Mouse (Mus musculus): ENCODE data around the gene Poldip3. TPM values are rescaled to one million over a fixed set of nuclear protein-coding genes. Genes with fewer than 3 reads are reported as not detected.

The Poldip3 gene
- polyA plus RNA-seq, 1 experiment from 2014 or later: 153 TPM

DNA sequence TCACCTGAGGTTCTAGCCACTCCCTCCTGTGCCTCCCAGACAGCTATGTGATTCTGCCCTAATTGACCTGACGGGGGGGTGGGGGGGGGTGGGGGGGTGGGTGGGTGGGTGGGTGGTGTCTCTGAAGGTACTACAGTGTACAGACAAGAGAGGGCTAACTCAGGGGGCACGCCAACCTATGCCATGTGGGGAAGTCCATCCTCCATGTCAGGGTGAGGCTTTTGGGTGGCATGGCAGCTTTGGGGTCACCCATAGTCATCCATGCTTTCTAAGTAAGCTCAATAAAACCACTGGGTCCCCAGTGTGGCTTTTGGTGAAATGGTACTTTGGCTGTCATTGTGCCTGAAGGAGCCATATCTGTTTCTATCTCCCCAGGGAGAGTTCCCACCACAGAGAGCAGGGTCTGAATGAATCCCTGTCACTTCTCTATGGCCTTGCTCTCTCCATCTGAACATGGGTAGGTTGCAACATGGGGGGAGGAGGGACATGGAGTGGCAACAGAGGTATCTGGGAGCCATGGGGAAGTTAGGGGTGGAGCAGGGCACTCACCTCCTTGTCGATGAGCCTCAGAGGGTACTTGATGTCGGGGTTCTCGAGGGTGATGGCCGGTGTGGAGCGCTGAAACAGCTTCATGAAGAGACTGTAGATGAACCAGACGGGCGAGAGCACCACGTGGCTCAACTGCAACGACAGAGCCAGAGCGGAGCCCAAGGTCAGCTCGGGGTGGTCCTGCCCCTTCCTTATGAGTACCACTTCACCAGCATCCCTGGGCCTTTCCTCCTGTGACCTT lies 16.5 kb upstream of the Poldip3 start:
- Histone ChIP-seq H3K27me3 (ENCODE audit: insufficient read depth, low read length) (no peaks in the 10 kb centered on the region), H3K4me3 (ENCODE audit: low read length) (no peak overlapping the region), H3K36me3 (ENCODE audit: insufficient read depth, low read length) (0 out of 2 replicates have a peak, but pooled peaks cover 2% of the 10 kb centered on the region), H3K27ac (ENCODE audit: low read length) (no peak overlapping the region), H3K4me1 (ENCODE audit: insufficient read depth, low read length) (peaks cover 51% of the 10 kb centered on the region), H3K9me3 (ENCODE audit: low read length) (no peaks in the 10 kb centered on the region), H3K4me2 (replicated peaks; ENCODE audit: low read depth, low read length) (no peak overlapping the region), H3K9ac (replicated peaks; ENCODE audit: low read length) (no peak overlapping the region)
- WGBS: 91% methylated on average over 13 of the region's 13 CpGs
- no peak for ATAC-seq (ENCODE audit: low FRiP score, low TSS enrichment)

DNA sequence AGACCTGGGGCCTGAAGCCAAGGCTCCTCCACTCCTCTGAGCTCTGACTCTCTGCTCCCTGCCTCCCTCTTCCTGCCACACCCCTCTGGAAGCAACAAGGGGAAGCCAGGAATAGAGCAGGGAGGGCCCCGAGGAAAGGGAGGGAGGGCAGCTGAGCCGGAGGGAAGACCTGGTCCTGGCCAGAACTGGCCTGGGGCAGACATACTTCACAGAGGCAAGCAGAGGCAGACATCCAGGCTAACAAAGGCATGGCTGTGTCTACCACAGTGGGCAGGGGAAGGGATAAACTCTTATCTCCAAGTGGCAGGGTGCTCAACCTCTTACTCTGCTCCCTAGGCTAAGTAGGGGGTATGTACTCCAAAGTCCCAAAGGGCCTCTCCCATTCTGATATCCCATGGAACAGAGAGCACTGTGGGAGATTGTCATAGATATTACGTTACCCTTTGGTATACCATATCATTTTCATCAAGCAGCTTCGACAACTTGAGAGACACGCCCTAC lies 15.8 kb upstream of the Poldip3 start:
- H3K27ac ChIP-seq (ENCODE audit: low read length): peak overlapping the region; percentile 50; the same call in 1 of the 2 replicates
- H3K9ac ChIP-seq (replicated peaks; ENCODE audit: low read length): 0 out of 2 replicates have a peak overlapping the region, but pooled peaks have one; percentile 26
- WGBS: 64% methylated on average over 5 of the region's 5 CpGs
- no peak overlapping the region for H3K4me3 ChIP-seq (ENCODE audit: low read length)
- no peak overlapping the region for H3K4me2 ChIP-seq (replicated peaks; ENCODE audit: low read depth, low read length)
- H3K27me3 ChIP-seq (ENCODE audit: insufficient read depth, low read length): no peaks in the 10 kb centered on the region
- H3K4me1 ChIP-seq (ENCODE audit: insufficient read depth, low read length): peaks cover 44% of the 10 kb centered on the region
- H3K9me3 ChIP-seq (ENCODE audit: low read length): no peaks in the 10 kb centered on the region
- H3K36me3 ChIP-seq (ENCODE audit: insufficient read depth, low read length): peaks cover 9% of the 10 kb centered on the region
- peak; percentile 18 for ATAC-seq (ENCODE audit: low FRiP score, low TSS enrichment)

DNA sequence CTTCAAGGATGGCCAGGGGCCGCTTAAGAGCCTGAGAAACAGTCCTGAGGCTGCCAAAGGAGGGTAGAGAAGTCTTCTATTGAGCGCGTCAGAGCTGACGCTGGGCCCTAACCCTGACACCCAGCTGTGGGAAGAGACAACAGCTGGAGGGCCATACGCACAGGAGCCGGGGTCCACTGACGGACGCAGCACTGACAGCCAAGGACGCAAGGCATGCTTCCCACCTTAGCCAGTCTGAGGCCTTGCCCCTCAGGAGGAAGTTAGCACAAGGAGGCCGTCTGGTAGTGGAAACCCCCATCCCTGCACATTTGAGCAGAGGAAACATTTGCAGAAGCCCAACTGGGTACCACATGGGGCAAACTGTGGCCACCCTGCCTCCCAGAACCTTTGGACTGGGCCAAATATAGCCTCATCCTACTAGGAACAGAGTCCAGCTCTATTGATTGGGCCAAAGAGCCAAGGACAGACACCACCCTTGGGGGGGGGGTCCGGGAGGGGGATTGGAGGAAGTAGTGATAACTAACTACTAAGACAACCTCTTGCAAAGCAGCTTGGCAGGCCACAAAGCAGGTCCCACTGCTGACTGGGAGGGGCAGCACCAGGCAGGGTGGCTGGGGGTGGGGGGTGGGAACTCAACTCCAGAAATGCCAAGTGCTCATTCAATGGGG lies 13.8 kb upstream of the Poldip3 start:
- H3K9me3 ChIP-seq (ENCODE audit: low read length): no peaks in the 10 kb centered on the region
- ATAC-seq (ENCODE audit: low FRiP score, low TSS enrichment): no peak

DNA sequence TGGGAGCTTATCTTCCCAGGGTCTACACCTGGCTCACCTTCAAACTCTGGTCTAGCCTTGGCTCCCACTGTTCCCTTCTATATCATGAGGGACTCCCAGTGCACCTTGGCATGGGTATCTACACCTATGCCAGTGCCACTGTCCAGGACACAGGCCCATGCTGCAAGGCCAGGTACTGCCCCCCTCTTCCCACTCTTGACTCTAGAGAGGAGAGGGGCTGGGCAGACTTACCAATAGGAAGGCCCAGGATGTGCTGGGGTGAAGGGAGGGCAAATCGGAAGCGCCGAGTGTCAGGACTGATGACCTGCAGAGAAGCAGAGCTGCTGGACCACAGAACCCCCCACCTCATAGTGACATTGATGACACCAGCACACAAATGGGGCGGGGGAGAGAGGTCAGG lies 12.8 kb upstream of the Poldip3 start:
- WGBS: 91% methylated on average over 4 of the region's 4 CpGs
- Histone ChIP-seq H3K36me3 (ENCODE audit: insufficient read depth, low read length) (peaks cover 34% of the 10 kb centered on the region), H3K4me1 (ENCODE audit: insufficient read depth, low read length) (peaks cover 17% of the 10 kb centered on the region), H3K27ac (ENCODE audit: low read length) (no peak overlapping the region), H3K9me3 (ENCODE audit: low read length) (no peaks in the 10 kb centered on the region), H3K4me2 (replicated peaks; ENCODE audit: low read depth, low read length) (no peak overlapping the region), H3K27me3 (ENCODE audit: insufficient read depth, low read length) (no peaks in the 10 kb centered on the region), H3K9ac (replicated peaks; ENCODE audit: low read length) (no peak overlapping the region), H3K4me3 (ENCODE audit: low read length) (no peak overlapping the region)
- no peak for ATAC-seq (ENCODE audit: low FRiP score, low TSS enrichment)

More for the DNA sequence above, 13.8 kb upstream of the Poldip3 start:
- Histone ChIP-seq H3K27ac (ENCODE audit: low read length) (no peak overlapping the region), H3K4me2 (replicated peaks; ENCODE audit: low read depth, low read length) (no peak overlapping the region), H3K9ac (replicated peaks; ENCODE audit: low read length) (no peak overlapping the region), H3K27me3 (ENCODE audit: insufficient read depth, low read length) (no peaks in the 10 kb centered on the region), H3K4me1 (ENCODE audit: insufficient read depth, low read length) (peaks cover 26% of the 10 kb centered on the region), H3K4me3 (ENCODE audit: low read length) (no peak overlapping the region), H3K36me3 (ENCODE audit: insufficient read depth, low read length) (peaks cover 25% of the 10 kb centered on the region)
- WGBS: 87% methylated on average over 11 of the region's 11 CpGs

DNA sequence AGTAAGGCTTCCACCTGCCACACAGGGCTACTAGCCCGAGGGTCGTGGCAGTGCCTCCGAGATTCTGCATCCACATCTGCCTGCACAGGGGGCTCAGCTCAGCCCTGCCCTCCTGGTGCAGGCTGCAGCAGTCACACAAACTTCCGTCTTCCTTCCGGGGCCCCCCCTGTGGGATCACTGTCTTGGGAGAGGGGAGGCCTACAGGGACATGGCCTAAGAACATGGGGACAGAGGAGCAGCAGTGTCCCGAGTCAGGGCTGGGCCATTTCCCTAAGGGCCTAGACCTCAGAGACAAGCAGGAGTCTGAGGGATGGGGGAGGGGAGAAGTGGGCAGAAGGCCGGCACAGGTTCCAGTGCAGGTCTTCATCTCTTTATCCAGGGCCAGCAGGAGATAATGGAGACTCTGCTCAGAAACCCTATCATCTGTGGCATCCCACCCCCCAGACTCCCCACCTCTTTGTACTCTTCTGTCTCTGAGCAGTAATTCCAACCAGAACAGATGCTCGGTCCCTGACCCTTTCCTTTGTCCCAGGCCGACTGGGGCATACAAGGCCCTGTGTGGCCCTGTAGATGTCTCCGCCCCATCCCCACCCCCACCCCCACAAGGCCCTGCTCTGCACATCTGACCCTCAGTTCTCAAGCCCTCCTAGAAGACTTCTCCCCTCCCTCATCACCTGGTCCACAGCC lies 12.0 kb upstream of the Poldip3 start:
- Histone ChIP-seq H3K9ac (replicated peaks; ENCODE audit: low read length) (0 out of 2 replicates have a peak overlapping the region, but pooled peaks have one; percentile 8), H3K4me3 (ENCODE audit: low read length) (no peak overlapping the region), H3K9me3 (ENCODE audit: low read length) (no peaks in the 10 kb centered on the region), H3K27me3 (ENCODE audit: insufficient read depth, low read length) (no peaks in the 10 kb centered on the region), H3K4me1 (ENCODE audit: insufficient read depth, low read length) (peaks cover 11% of the 10 kb centered on the region), H3K4me2 (replicated peaks; ENCODE audit: low read depth, low read length) (no peak overlapping the region), H3K36me3 (ENCODE audit: insufficient read depth, low read length) (peaks cover 37% of the 10 kb centered on the region), H3K27ac (ENCODE audit: low read length) (no peak overlapping the region)
- no peak for ATAC-seq (ENCODE audit: low FRiP score, low TSS enrichment)
- 55% methylated on average over 10 of the region's 10 CpGs for WGBS

DNA sequence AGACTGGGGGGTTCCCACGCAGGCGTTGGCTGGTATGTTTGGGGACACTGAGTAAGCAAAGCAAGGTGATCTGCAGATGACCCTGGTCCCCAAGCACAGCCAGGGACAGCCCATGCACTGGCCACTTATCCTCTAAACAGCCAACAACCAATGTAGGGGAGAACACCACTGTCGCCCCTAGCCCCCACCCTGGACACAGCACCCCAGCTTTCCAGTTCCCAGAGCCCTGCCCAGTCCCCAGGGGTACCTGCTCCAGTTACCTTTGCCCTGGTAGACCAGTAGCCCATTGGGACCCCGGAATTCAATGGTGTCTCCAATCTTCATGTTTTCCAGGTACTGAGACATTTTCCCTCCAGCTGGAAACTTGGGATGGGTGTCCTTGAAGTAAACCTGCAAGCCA lies 11.4 kb upstream of the Poldip3 start:
- no peak for ATAC-seq (ENCODE audit: low FRiP score, low TSS enrichment)
- WGBS: 96% methylated on average over 4 of the region's 4 CpGs
- H3K4me2 ChIP-seq (replicated peaks; ENCODE audit: low read depth, low read length): no peak overlapping the region
- peaks cover 11% of the 10 kb centered on the region for H3K4me1 ChIP-seq (ENCODE audit: insufficient read depth, low read length)
- H3K9me3 ChIP-seq (ENCODE audit: low read length): no peaks in the 10 kb centered on the region
- H3K4me3 ChIP-seq (ENCODE audit: low read length): no peak overlapping the region
- peaks cover 37% of the 10 kb centered on the region for H3K36me3 ChIP-seq (ENCODE audit: insufficient read depth, low read length)
- H3K9ac ChIP-seq (replicated peaks; ENCODE audit: low read length): 0 out of 2 replicates have a peak overlapping the region, but pooled peaks have one; percentile 8
- no peaks in the 10 kb centered on the region for H3K27me3 ChIP-seq (ENCODE audit: insufficient read depth, low read length)
- no peak overlapping the region for H3K27ac ChIP-seq (ENCODE audit: low read length)

DNA sequence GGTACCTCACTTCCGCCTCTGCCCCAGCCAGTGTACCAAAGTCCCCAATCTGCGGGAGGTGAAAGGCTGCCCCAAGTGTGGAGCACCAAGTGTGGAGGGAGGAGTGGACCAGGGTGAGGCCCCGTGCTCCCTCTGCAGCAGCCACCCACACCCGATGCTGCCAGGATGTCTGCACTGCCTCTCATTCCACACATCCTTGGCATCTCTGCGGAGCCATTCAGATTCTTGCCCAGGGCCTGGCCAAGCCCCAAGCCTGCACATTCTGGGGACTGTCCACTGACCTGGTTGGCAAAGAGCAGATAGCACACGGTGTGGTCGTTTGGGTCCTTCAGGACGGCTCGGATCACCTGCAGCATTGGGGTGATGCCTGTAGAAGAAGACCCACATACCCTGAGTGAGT lies 10.6 kb upstream of the Poldip3 start:
- Histone ChIP-seq H3K4me2 (replicated peaks; ENCODE audit: low read depth, low read length) (no peak overlapping the region), H3K4me3 (ENCODE audit: low read length) (no peak overlapping the region), H3K27ac (ENCODE audit: low read length) (no peak overlapping the region), H3K27me3 (ENCODE audit: insufficient read depth, low read length) (no peaks in the 10 kb centered on the region), H3K36me3 (ENCODE audit: insufficient read depth, low read length) (peaks cover 37% of the 10 kb centered on the region), H3K9me3 (ENCODE audit: low read length) (no peaks in the 10 kb centered on the region), H3K9ac (replicated peaks; ENCODE audit: low read length) (no peak overlapping the region), H3K4me1 (ENCODE audit: insufficient read depth, low read length) (peaks cover 6% of the 10 kb centered on the region)
- 91% methylated on average over 9 of the region's 9 CpGs for WGBS
- no peak for ATAC-seq (ENCODE audit: low FRiP score, low TSS enrichment)

DNA sequence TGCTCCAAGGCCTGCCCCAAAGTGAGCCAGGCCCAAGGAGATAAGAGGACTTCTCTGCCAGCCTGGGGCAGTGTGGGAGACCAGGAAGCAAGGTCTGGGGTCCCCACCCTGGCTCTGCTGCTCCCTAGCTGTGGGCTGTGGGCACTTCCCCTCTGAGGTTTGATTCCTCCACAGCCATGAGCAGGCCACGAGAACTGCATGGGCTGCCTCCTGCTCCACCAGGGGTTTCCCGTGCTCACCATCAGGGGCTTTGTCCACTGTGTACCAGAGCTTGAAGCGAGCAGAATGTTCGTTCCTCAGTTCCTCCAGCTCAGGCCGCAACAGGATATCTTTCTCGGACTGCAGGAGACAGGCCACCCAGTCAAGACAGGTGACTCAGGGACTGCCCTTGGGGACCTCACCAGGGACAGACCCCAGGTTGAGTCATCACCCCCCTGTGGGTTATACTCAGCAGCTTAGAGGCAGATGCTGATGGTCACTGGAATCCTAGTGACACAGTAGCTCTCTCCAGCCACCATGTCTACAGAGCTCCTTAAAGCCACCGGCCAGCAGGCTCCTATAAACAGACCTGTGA lies 9.5 kb upstream of the Poldip3 start:
- no peak overlapping the region for H3K27ac ChIP-seq (ENCODE audit: low read length)
- no peaks in the 10 kb centered on the region for H3K27me3 ChIP-seq (ENCODE audit: insufficient read depth, low read length)
- peaks cover 43% of the 10 kb centered on the region for H3K36me3 ChIP-seq (ENCODE audit: insufficient read depth, low read length)
- peaks cover 2% of the 10 kb centered on the region; the same call in 1 of the 2 replicates for H3K4me1 ChIP-seq (ENCODE audit: insufficient read depth, low read length)
- 90% methylated on average over 7 of the region's 7 CpGs for WGBS
- no peak overlapping the region for H3K9ac ChIP-seq (replicated peaks; ENCODE audit: low read length)
- H3K4me3 ChIP-seq (ENCODE audit: low read length): no peak overlapping the region
- no peaks in the 10 kb centered on the region for H3K9me3 ChIP-seq (ENCODE audit: low read length)
- no peak for ATAC-seq (ENCODE audit: low FRiP score, low TSS enrichment)
- no peak overlapping the region for H3K4me2 ChIP-seq (replicated peaks; ENCODE audit: low read depth, low read length)

DNA sequence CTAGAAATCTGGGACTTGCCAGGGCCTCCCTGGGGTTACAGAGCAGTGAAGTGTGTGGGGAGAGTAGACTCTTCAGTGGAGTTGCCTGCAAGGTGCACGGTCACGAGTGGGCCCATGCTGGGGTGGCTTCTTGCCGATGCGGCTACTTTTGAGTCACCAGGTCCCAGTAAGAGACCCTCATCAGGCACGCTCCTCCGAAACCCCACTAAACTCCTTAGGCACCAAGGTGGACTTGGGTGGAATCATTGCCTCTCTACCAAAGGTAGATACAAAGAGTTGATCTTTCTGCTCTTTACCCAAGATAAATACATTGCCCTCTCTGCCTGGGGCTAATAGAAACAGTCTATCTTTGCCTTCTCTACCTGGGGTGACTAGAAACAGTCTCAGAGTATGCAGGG lies 8.5 kb upstream of the Poldip3 start:
- no peak for ATAC-seq (ENCODE audit: low FRiP score, low TSS enrichment)
- Histone ChIP-seq H3K4me2 (replicated peaks; ENCODE audit: low read depth, low read length) (no peak overlapping the region), H3K9me3 (ENCODE audit: low read length) (no peaks in the 10 kb centered on the region), H3K27ac (ENCODE audit: low read length) (no peak overlapping the region), H3K36me3 (ENCODE audit: insufficient read depth, low read length) (peaks cover 46% of the 10 kb centered on the region), H3K27me3 (ENCODE audit: insufficient read depth, low read length) (no peaks in the 10 kb centered on the region), H3K9ac (replicated peaks; ENCODE audit: low read length) (no peak overlapping the region), H3K4me1 (ENCODE audit: insufficient read depth, low read length) (no peaks in the 10 kb centered on the region), H3K4me3 (ENCODE audit: low read length) (no peak overlapping the region)
- 95% methylated on average over 6 of the region's 6 CpGs for WGBS

Measured in kidney, embryonic 16.5 days (tissue).